Mouse (Mus musculus): ENCODE measurements around the gene Pold1. TPM values are rescaled to one million over a fixed set of nuclear protein-coding genes. Genes with fewer than 3 reads are reported as not detected.
A peak's percentile ranks its signal among the peaks of the same experiment; 100 is the strongest.

Gene Pold1
- total RNA-seq, 2 experiments from 2014 or later, result 9.0 to 10.5 TPM

GRCm38 (mm10) chr7:44526414-44527154 is 22.1 kb downstream of the Pold1 start:
- Histone ChIP-seq H3K4me3 (no peak overlapping the region), H3K27ac (no peak overlapping the region)
- TF ChIP-seq CTCF (conservative IDR thresholded peaks at IDR 0.05), result no peak
- no peak for DNase-seq (ENCODE audit: low spot score in 2 of 2)

- peak overlapping the region; percentile 9; the same call in 1 of the 2 replicates for H3K4me3 ChIP-seq
- no peak for TF ChIP-seq CTCF (conservative IDR thresholded peaks at IDR 0.05)
- peak; percentile 26 to 48 for DNase-seq (ENCODE audit: low spot score in 2 of 2)
- H3K27ac ChIP-seq, result no peak overlapping the region
Observed at GRCm38 (mm10) chr7:44525126-44525832, 23.4 kb downstream of the Pold1 start.

GRCm38 (mm10) chr7:44524502-44524901 is 24.1 kb downstream of the Pold1 start, which contains the start of gene Mybpc2:
Gene Mybpc2, minus strand, starts transcription at chr7:44524656.
- no peak within 1 kb of the TSS for H3K27ac ChIP-seq
- no peak for DNase-seq (ENCODE audit: low spot score in 2 of 2)
- no peak for TF ChIP-seq CTCF (conservative IDR thresholded peaks at IDR 0.05)
- H3K4me3 ChIP-seq, result peak within 1 kb of the TSS; percentile 9; the same call in 1 of the 2 replicates

DNA sequence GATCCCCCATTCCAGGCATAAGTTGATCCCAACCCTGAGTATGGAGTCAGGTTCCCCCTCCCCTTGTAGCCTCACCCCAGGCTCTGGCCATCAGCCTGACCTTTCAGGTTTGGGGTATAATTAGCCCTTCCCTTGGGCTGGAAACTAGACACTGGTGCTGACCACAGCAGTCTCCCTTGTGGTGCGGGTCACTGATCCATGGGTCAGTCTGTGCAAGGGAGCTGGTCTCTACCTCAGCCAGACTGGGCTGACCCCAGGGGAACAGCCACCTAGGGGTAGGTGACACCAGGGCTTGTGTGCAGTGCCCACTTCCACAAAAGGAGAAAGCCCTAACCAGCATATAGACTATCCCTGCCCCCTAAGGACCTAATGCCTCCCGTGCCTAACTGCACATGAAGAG is 25.6 kb downstream of the Pold1 start:
- no peak for TF ChIP-seq CTCF (conservative IDR thresholded peaks at IDR 0.05)
- no peak for DNase-seq (ENCODE audit: low spot score in 2 of 2)
- no peak overlapping the region for H3K4me3 ChIP-seq
- no peak overlapping the region for H3K27ac ChIP-seq

DNA sequence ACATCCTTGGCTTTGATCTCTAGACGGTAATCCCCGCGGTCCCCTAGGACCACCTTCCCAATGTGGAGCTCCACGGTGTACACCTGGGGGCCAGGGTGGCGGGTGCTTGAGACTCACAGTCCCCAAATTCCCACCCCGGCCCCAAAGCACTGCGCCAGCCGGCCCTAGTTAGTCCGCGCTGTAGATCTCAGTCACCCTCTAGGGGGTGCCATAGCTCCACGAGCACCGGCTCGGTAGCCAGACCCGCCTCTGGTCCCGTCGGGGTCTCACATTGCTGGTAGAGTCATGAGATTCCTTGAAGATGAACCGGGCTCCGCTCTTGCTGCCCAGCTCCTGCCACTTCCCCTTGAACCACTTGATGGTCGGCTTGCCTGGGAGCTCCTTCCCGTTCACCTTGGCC is 26.9 kb downstream of the Pold1 start:
- no peak overlapping the region for H3K4me3 ChIP-seq
- peak; percentile 33 to 56 for DNase-seq (ENCODE audit: low spot score in 2 of 2)
- no peak overlapping the region for H3K27ac ChIP-seq
- TF ChIP-seq CTCF (conservative IDR thresholded peaks at IDR 0.05), result peak; percentile 85

- Histone ChIP-seq H3K4me3 (no peak overlapping the region), H3K27ac (no peak overlapping the region)
- no peak for DNase-seq (ENCODE audit: low spot score in 2 of 2)
- TF ChIP-seq CTCF (conservative IDR thresholded peaks at IDR 0.05), result no peak
Observed at GRCm38 (mm10) chr7:44520990-44521389, 27.7 kb downstream of the Pold1 start.

DNA sequence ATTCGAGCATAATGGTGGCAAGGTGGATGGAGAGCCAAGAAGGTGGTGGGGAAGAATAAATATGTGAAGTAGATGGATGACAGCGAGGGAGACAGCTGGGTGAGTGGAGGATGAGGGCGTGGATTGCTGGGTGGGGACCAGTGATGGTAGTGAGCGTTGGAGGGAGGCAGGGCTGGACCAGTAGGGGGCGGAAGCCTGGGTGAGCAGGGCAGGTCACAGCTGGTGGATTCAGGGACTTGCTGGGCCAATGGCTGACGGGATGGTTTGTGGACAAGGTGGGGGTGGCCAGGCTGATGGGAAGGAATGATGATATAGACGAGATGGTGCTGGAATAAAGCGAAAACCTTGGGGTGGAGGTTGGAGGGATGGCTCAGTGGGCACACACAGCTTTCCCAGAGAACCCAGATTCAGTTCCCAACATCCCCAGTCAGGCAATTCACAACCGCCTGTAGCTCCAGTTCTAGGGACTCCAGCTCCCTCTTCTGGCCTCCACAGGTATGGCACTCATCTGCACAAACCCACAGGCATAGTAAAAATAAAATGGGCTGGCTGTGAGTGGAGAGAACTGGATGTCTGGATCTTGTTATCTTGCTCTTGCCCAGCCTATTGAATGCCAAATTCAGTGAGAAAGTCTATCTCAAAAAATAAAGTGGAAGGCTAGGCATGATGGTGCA is 29.3 kb downstream of the Pold1 start:
- Histone ChIP-seq H3K4me3 (no peak overlapping the region), H3K27ac (no peak overlapping the region)
- TF ChIP-seq CTCF (conservative IDR thresholded peaks at IDR 0.05), result peak; percentile 57
- no peak for DNase-seq (ENCODE audit: low spot score in 2 of 2)

DNA sequence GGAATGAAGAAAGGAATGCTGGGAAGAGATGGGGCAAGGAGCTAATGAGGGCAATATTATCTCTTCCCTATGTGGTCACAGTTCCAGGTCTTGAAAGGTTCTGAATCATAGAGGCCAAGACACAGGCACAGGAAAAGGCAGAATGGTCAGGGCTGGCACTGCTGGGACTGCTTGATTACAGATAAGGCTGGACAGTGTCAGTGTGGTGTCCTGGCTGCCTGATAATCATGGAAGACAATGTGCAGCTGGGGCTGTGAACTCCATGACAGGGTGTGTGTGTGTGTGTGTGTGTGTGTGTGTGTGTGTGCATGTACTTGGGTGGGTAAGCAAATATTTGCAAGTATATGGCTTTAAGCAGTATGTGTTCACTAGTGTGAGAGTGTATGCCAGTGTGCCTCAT is 41.2 kb downstream of the Pold1 start:
- no peak for DNase-seq (ENCODE audit: low spot score in 2 of 2)
- H3K4me3 ChIP-seq, result no peak overlapping the region
- TF ChIP-seq CTCF (conservative IDR thresholded peaks at IDR 0.05), result no peak
- H3K27ac ChIP-seq, result no peak overlapping the region

DNA sequence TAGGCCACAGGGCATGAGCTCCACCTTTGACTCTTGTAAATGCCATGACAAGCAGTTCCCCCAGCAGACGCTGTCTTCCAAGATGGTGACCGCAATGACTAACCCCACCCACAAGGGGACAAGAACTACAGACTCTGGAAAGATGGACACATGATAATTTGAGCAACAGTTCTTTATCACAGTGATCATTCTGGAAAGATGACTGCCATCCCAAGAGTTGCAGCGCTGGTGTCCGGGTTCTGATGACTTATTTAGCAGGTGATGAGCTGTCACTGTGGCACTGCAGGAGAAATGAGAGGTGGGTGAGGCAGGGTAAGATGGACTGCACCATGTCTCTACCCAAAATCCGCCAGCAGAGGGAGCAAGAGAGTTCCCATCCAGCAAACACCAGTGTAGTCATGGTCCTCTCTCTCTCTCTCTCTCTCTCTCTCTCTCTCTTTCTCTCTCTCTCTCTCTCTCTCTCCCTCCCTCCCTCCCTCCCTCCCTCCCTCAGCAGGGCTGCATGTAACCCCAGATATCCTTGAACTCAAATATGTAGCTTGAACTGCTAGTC is 47.0 kb downstream of the Pold1 start:
- H3K27ac ChIP-seq, result no peak overlapping the region
- H3K4me3 ChIP-seq, result no peak overlapping the region
- DNase-seq (ENCODE audit: low spot score in 2 of 2), result peak; percentile 67 to 85
- peak; percentile 76 for TF ChIP-seq CTCF (conservative IDR thresholded peaks at IDR 0.05)

GRCm38 (mm10) chr7:44500046-44500445 is 48.6 kb downstream of the Pold1 start:
- no peak for DNase-seq (ENCODE audit: low spot score in 2 of 2)
- no peak overlapping the region for H3K4me3 ChIP-seq
- TF ChIP-seq CTCF (conservative IDR thresholded peaks at IDR 0.05), result no peak
- no peak overlapping the region for H3K27ac ChIP-seq

- no peak for TF ChIP-seq CTCF (conservative IDR thresholded peaks at IDR 0.05)
Observed at GRCm38 (mm10) chr7:44498922-44499321, 49.7 kb downstream of the Pold1 start.

DNA sequence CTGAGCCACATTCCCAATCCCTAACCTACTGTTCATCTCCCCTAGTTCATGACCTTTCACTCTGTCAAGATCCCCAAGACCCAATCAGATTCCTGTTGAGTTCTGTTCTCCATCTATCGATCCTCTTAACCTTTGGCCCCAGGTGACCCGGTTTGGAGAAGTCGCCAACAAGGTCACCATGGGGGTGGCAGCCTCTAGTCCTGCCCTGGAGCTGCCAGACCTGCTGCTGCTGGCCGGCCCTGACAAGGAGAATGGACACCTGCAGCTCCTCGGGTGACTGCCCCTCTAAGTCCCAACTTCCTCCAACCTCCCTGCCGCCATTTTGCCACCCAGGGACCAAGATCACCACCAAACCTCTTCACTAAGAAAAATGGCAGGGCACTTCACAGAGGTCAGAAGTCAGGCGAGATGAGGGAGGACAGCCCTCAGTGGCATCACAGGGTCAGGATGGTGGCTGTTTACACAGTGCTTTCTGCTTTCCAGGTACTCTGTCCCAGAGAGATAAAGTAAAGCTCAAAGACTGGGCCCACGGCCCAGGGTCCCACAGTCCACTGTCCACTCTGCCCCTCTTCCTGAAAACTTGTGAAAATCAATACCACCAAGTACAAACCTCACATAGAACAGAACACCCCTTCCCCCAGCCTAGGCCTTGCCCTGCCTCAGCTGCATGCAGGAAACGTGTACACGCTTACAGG is 51.1 kb downstream of the Pold1 start:
- no peak for DNase-seq (ENCODE audit: low spot score in 2 of 2)
- Histone ChIP-seq H3K27ac (no peak overlapping the region), H3K4me3 (peak overlapping the region; percentile 73)
- no peak for TF ChIP-seq CTCF (conservative IDR thresholded peaks at IDR 0.05)

More at GRCm38 (mm10) chr7:44498922-44499321, 49.7 kb downstream of the Pold1 start:
- DNase-seq (ENCODE audit: low spot score in 2 of 2), result no peak
- Histone ChIP-seq H3K27ac (no peak overlapping the region), H3K4me3 (no peak overlapping the region)
